Mouse (Mus musculus) E14TG2a.4 (cell line): ENCODE measurements around the gene Arhgef28.

Source experiments
- H3K27me3 ChIP-seq: 2 replicates; pipeline ENCODE4 v1.6.1; 2014; ENCODE audit warnings: low read length, control low read depth; ENCODE audit not compliant: insufficient read depth
- H3K36me3 ChIP-seq: 2 replicates; pipeline ENCODE4 v1.6.1; 2014; ENCODE audit warnings: low read length, control low read depth; ENCODE audit not compliant: insufficient read depth
- H3K4me1 ChIP-seq: replicated peaks from 2 replicates; pipeline ENCODE4 v1.6.1; 2014; ENCODE audit warnings: low read depth, low read length, control low read depth
- H3K4me3 ChIP-seq: replicated peaks from 2 replicates; pipeline ENCODE4 v1.5.1; 2014; ENCODE audit warnings: mild to moderate bottlenecking, low read length
- H3K9me3 ChIP-seq: 2 replicates; pipeline ENCODE4 v1.6.1; 2014; ENCODE audit warnings: low read length, control low read depth
- CTCF ChIP-seq: conservative IDR thresholded peaks from 2 replicates; pipeline ENCODE4 v1.5.1; 2014; ENCODE audit warnings: low read length
- NANOG ChIP-seq: IDR thresholded peaks from 2 replicates; pipeline ENCODE4 v1.6.1; 2014; ENCODE audit warnings: borderline replicate concordance, low read length, mixed read lengths
- POU5F1 ChIP-seq: IDR thresholded peaks from 2 replicates; pipeline ENCODE4 v1.6.1; 2014; ENCODE audit warnings: low read length, borderline replicate concordance

The Arhgef28 gene

GRCm38 (mm10) chr13:97867322-97867962 is 338.8 kb downstream of the Arhgef28 start:
- H3K4me3 ChIP-seq = no peak overlapping the region

GRCm38 (mm10) chr13:97859071-97859470 is 347.2 kb downstream of the Arhgef28 start:
- Histone ChIP-seq H3K36me3 (no peaks in the 10 kb centered on the region), H3K4me1 (peaks cover 9% of the 10 kb centered on the region), H3K27me3 (peaks cover 9% of the 10 kb centered on the region; the same call in 1 of the 2 replicates), H3K4me3 (no peak overlapping the region), H3K9me3 (no peaks in the 10 kb centered on the region)
- TF ChIP-seq POU5F1 (no peak), NANOG (no peak), CTCF (no peak)

More at GRCm38 (mm10) chr13:97867322-97867962, 338.8 kb downstream of the Arhgef28 start:
- no peak for TF ChIP-seq NANOG
- no peak for TF ChIP-seq POU5F1
- Histone ChIP-seq H3K36me3 (no peaks in the 10 kb centered on the region), H3K9me3 (no peaks in the 10 kb centered on the region), H3K27me3 (no peaks in the 10 kb centered on the region), H3K4me1 (peaks cover 18% of the 10 kb centered on the region)

- H3K4me1 ChIP-seq = peaks cover 8% of the 10 kb centered on the region
- no peak for TF ChIP-seq POU5F1
- TF ChIP-seq NANOG = no peak
- no peak for TF ChIP-seq CTCF
- H3K4me3 ChIP-seq = no peak overlapping the region
- H3K36me3 ChIP-seq = no peaks in the 10 kb centered on the region
- H3K27me3 ChIP-seq = peaks cover 9% of the 10 kb centered on the region; the same call in 1 of the 2 replicates
- no peaks in the 10 kb centered on the region for H3K9me3 ChIP-seq
Measured at GRCm38 (mm10) chr13:97857860-97858259, 348.4 kb downstream of the Arhgef28 start.

- no peaks in the 10 kb centered on the region for H3K36me3 ChIP-seq
- no peaks in the 10 kb centered on the region for H3K4me1 ChIP-seq
- H3K27me3 ChIP-seq = peaks cover 8% of the 10 kb centered on the region; the same call in 1 of the 2 replicates
- TF ChIP-seq NANOG (no peak), CTCF (no peak), POU5F1 (no peak)
- no peak overlapping the region for H3K4me3 ChIP-seq
- no peaks in the 10 kb centered on the region for H3K9me3 ChIP-seq
Measured at GRCm38 (mm10) chr13:97853356-97853968, 352.8 kb downstream of the Arhgef28 start.
